9 mouse cellular contexts compared by ENCODE assay signal in genomic region chr5:65079881-65080280, GRCm38 (mm10). TPM values are rescaled to one million over a fixed set of nuclear protein-coding genes. Genes with fewer than 3 reads are reported as not detected.
DNase-seq lines count a peak whose midpoint lies in the region; ATAC-seq and TF ChIP-seq lines count a peak whose summit lies in the region.
"Had no signal": no experiment of that assay in that cellular context is flagged by ENCODE, and none has a peak within 500 bp of the region (broad histone marks: within the 10 kb centered on the region; RNA-seq: fewer than 3 reads in every experiment).

No protein-coding gene starts in this region.

- peak overlapping the region; percentile 5; the same call in 1 of the 2 replicates for H3K4me2 ChIP-seq in hindbrain, embryonic 16.5 days (ENCODE audit: low read length)

- DNase-seq in hindbrain, embryonic 10.5 days (ENCODE audit: low spot score) = no peak
- DNase-seq in brain, embryonic 18.5 days (ENCODE audit: low read depth, low spot score) = peak; percentile 30
- peak; percentile 8 to 66 for DNase-seq in frontal cortex, adult 2 months (ENCODE audit: extremely low spot score in 1 of 2, low spot score in 1 of 2)
- peak in 1 of 2 experiments; percentile 28 for DNase-seq in left cerebral cortex, adult 2 months (ENCODE audit: extremely low spot score in 1 of 2, low spot score in 2 of 2)
- no peak for DNase-seq in cerebellum, postnatal 10 days
- no peak for DNase-seq in embryo, embryonic 10 days (ENCODE audit: low spot score)
- DNase-seq in Muller cell, postnatal 12 days (ENCODE audit: inconsistent ontology term) = no peak

- ATAC-seq in hindbrain, embryonic 16.5 days = no peak

- H3K4me3 ChIP-seq in hindbrain, embryonic 16.5 days (ENCODE audit: low read length) = peak overlapping the region; percentile 9; the same call in 1 of the 2 replicates
- H3K4me3 ChIP-seq in hindbrain, embryonic 10.5 days = no peak overlapping the region
- peak overlapping the region; percentile 41 for H3K4me3 ChIP-seq in left cerebral cortex, adult 2 months

- WGBS in hindbrain, embryonic 16.5 days = 70% methylated on average over 9 of the region's 9 CpGs
- WGBS in hindbrain, embryonic 10.5 days = 83% methylated on average over 9 of the region's 9 CpGs

- no peak overlapping the region for H3K9ac ChIP-seq in hindbrain, embryonic 16.5 days (ENCODE audit: low read depth, low read length)

- H3K4me1 ChIP-seq in hindbrain, embryonic 16.5 days (ENCODE audit: control insufficient read depth, insufficient read depth, low read depth, low read length) = no peaks in the 10 kb centered on the region
- H3K4me1 ChIP-seq in hindbrain, embryonic 10.5 days (replicated peaks) = no peaks in the 10 kb centered on the region

- no peaks in the 10 kb centered on the region for H3K27me3 ChIP-seq in hindbrain, embryonic 16.5 days (replicated peaks; ENCODE audit: control insufficient read depth, insufficient read depth, low read length)
- no peaks in the 10 kb centered on the region for H3K27me3 ChIP-seq in hindbrain, embryonic 10.5 days (ENCODE audit: insufficient read depth, poor library complexity, severe bottlenecking)

- no peaks in the 10 kb centered on the region for H3K36me3 ChIP-seq in hindbrain, embryonic 16.5 days (ENCODE audit: control insufficient read depth, insufficient read depth, low read length)
- H3K36me3 ChIP-seq in hindbrain, embryonic 10.5 days = no peaks in the 10 kb centered on the region

- H3K9me3 ChIP-seq in hindbrain, embryonic 16.5 days (ENCODE audit: control insufficient read depth, low read length) = no peaks in the 10 kb centered on the region
- H3K9me3 ChIP-seq in hindbrain, embryonic 10.5 days = no peaks in the 10 kb centered on the region

- intact Hi-C loops in left cerebral cortex, adult 2 months (cut with DNase I) = no loop called here

- TF ChIP-seq CTCF in left cerebral cortex, adult 2 months (IDR thresholded peaks at IDR 0.05) = no peak

- no peak overlapping the region for H3K27ac ChIP-seq in hindbrain, embryonic 16.5 days (ENCODE audit: low read depth, low read length)
- H3K27ac ChIP-seq in hindbrain, embryonic 10.5 days = no peak overlapping the region
- H3K27ac ChIP-seq in left cerebral cortex, adult 2 months = peak overlapping the region; percentile 80

RNA-seq across cellular contexts. Expression of gene Tmem156, which starts 12.1 kb away (rescaled TPM):
- 0.16 TPM in 1 of 2 replicates, not detected in the other for polyA plus RNA-seq in hindbrain, embryonic 16.5 days (2015; fragmentation: Nextera tagmentation; extraction: Ambion mirVana)
- polyA plus RNA-seq in hindbrain, embryonic 10.5 days (2016; fragmentation: Nextera tagmentation; extraction: Ambion mirVana) = not detected in 2 replicates
- 0.40 and 0.44 TPM in 2 replicates for polyA plus RNA-seq in frontal cortex, adult 2 months (2012; rRNA removed)
- total RNA-seq in left cerebral cortex, adult 2 months (2021) = under 1 TPM; 0.51 to 0.63 TPM
- total RNA-seq: gastrocnemius, adult 18-20 months had no signal

RNA-seq across cellular contexts. Expression of gene Klhl5, which starts 27.5 kb away (rescaled TPM):
- polyA plus RNA-seq in hindbrain, embryonic 16.5 days (2015; fragmentation: Nextera tagmentation; extraction: Ambion mirVana) = 48.7 and 52.4 TPM in 2 replicates
- 15.7 and 18.9 TPM in 2 replicates for polyA plus RNA-seq in hindbrain, embryonic 10.5 days (2016; fragmentation: Nextera tagmentation; extraction: Ambion mirVana)
- polyA plus RNA-seq in frontal cortex, adult 2 months (2012; rRNA removed) = 55.7 and 59.4 TPM in 2 replicates
- total RNA-seq in left cerebral cortex, adult 2 months (2021) = 10 to 100 TPM; 35.4 to 38.7 TPM

Comparison
In these comparisons a context has a peak if more than half of its experiments do, and no peak if none do; other contexts are left out.
1. DNase-seq: peak in brain, embryonic 18.5 days (single experiment) and frontal cortex, adult 2 months (2 of 2); none in hindbrain, embryonic 10.5 days (single experiment), cerebellum, postnatal 10 days (0 of 2), embryo, embryonic 10 days (single experiment) and Muller cell, postnatal 12 days (single experiment).